25 mouse cellular contexts compared by ENCODE assay signal in genomic region chr13:110251453-110251852, GRCm38 (mm10).
"Had no signal": no experiment of that assay in that cellular context is flagged by ENCODE, and none has a peak within 500 bp of the region (broad histone marks: within the 10 kb centered on the region; RNA-seq: fewer than 3 reads in every experiment).

No protein-coding gene starts in this region.

- H3K36me3 ChIP-seq: heart, embryonic 13.5 days; heart, embryonic 15.5 days; kidney, embryonic 15.5 days; limb, embryonic 13.5 days; limb, embryonic 15.5 days had no signal

- DNase-seq: gastrocnemius, postnatal 14 days; gastrocnemius, postnatal 36 days; heart, adult 11 months; heart, adult 2 months; heart, postnatal 14 days; heart, postnatal 36 days; kidney, adult 11 months; kidney, adult 2 months; kidney, adult 9 months; kidney, postnatal 14 days; kidney, postnatal 36 days; layer of hippocampus, adult 9-11 months; layer of hippocampus, postnatal 36 days; left cerebral cortex, postnatal 4 days had no signal

- H3K9me3 ChIP-seq: heart, embryonic 13.5 days; heart, embryonic 15.5 days; hindbrain, embryonic 13.5 days; hindbrain, embryonic 15.5 days; kidney, embryonic 15.5 days; limb, embryonic 13.5 days; limb, embryonic 15.5 days had no signal

- H3K4me2 ChIP-seq: heart, embryonic 11.5 days; heart, embryonic 13.5 days; heart, embryonic 15.5 days; hindbrain, embryonic 13.5 days; hindbrain, embryonic 15.5 days; kidney, embryonic 15.5 days; limb, embryonic 13.5 days; limb, embryonic 15.5 days had no signal

- H3K4me3 ChIP-seq: heart, adult 2 months; heart, embryonic 13.5 days; heart, embryonic 15.5 days; hindbrain, embryonic 13.5 days; hindbrain, embryonic 15.5 days; kidney, embryonic 15.5 days; limb, embryonic 13.5 days; limb, embryonic 15.5 days had no signal

- ATAC-seq: hindbrain, postnatal 0 days; intestine, embryonic 16.5 days had no signal

- H3K4me1 ChIP-seq: heart, embryonic 13.5 days; heart, embryonic 15.5 days; hindbrain, embryonic 15.5 days; kidney, embryonic 15.5 days; limb, embryonic 13.5 days; limb, embryonic 15.5 days had no signal

- H3K27me3 ChIP-seq: heart, embryonic 13.5 days; heart, embryonic 15.5 days; hindbrain, embryonic 13.5 days; hindbrain, embryonic 15.5 days; kidney, embryonic 15.5 days; limb, embryonic 13.5 days; limb, embryonic 15.5 days had no signal

- H3K27ac ChIP-seq: heart, adult 2 months; heart, embryonic 13.5 days; heart, embryonic 15.5 days; hindbrain, embryonic 13.5 days; hindbrain, embryonic 15.5 days; hindbrain, postnatal 0 days; kidney, embryonic 15.5 days; kidney, postnatal 0 days; limb, embryonic 13.5 days; limb, embryonic 15.5 days had no signal

- H3K9ac ChIP-seq: heart, embryonic 13.5 days; heart, embryonic 15.5 days; hindbrain, embryonic 13.5 days; hindbrain, embryonic 15.5 days; kidney, embryonic 15.5 days; limb, embryonic 13.5 days; limb, embryonic 15.5 days had no signal
